Mouse (Mus musculus) forebrain, postnatal 0 days (tissue): ENCODE results near the gene Stfa1. TPM values are rescaled to one million over a fixed set of nuclear protein-coding genes. Genes with fewer than 3 reads are reported as not detected.
"Not testable (repeated sequence)": the region's sequence is repeated elsewhere in the genome, so short reads cannot be mapped to it uniquely, and the experiment has no call there.

Experiments
- ATAC-seq: fragments of 200-750 bp; cut with Nextera tagmentation; 2 replicates; pipeline ENCODE4 v1.8.0; 2017; ENCODE audit warnings: mild to moderate bottlenecking, moderate library complexity
- DNase-seq: peaks from one replicate; pipeline ENCODE4 v3.0.0-alpha.2; 2015
- H3K27ac ChIP-seq: fragments of 300-500 bp; sonication (generic); 2 replicates; pipeline ENCODE4 v1.5.1; 2014; ENCODE audit warnings: low read depth, mild to moderate bottlenecking, antibody characterized with exemption, low read length, moderate library complexity, mixed read lengths
- H3K27me3 ChIP-seq: fragments of 300-500 bp; sonication (generic); 2 replicates; pipeline ENCODE4 v1.6.1; 2014; ENCODE audit warnings: mild to moderate bottlenecking, low read length, mixed read lengths; ENCODE audit not compliant: insufficient read depth
- H3K36me3 ChIP-seq: fragments of 300-500 bp; sonication (generic); 2 replicates; pipeline ENCODE4 v1.6.1; 2014; ENCODE audit warnings: mild to moderate bottlenecking, moderate library complexity; ENCODE audit not compliant: insufficient read depth
- H3K4me1 ChIP-seq: fragments of 300-500 bp; sonication (generic); 2 replicates; pipeline ENCODE4 v1.6.1; 2014; ENCODE audit warnings: antibody characterized with exemption; ENCODE audit not compliant: insufficient read depth
- H3K4me2 ChIP-seq: fragments of 300-500 bp; sonication (generic); 2 replicates; pipeline ENCODE4 v1.6.1; 2014; ENCODE audit warnings: low read depth, mild to moderate bottlenecking, moderate library complexity
- H3K4me3 ChIP-seq: fragments of 300-500 bp; sonication (generic); 2 replicates; pipeline ENCODE4 v1.5.1; 2014; ENCODE audit warnings: low read depth, low read length, mixed read lengths
- H3K9ac ChIP-seq: fragments of 300-500 bp; sonication (generic); 2 replicates; pipeline ENCODE4 v1.6.1; 2014; ENCODE audit warnings: mild to moderate bottlenecking
- H3K9me3 ChIP-seq: fragments of 300-500 bp; sonication (generic); 2 replicates; pipeline ENCODE4 v1.6.1; 2016; ENCODE audit warnings: low read length
- CTCF ChIP-seq: sonication (generic); IDR thresholded peaks from 2 replicates; pipeline ENCODE4 v1.5.1; 2016; ENCODE audit warnings: antibody characterized with exemption, control low read depth, low read depth
- WGBS: fragments of 180-500 bp; shearing (Covaris S2); extraction: QIAGEN DNeasy Blood & Tissue Kit; methylation state at CpG from one replicate; pipeline ENCODE4 v1.1.7; 2014; 5-methylcytosine and 5-hydroxymethylcytosine counted together
- polyA plus RNA-seq: library from polyadenylated mRNA; unstranded; fragments of >200 nt; fragmentation: Nextera tagmentation; extraction: Ambion mirVana; gene quantifications from 2 replicates; pipeline ENCODE4 v1.2.1, GENCODE M21; 2015
- total RNA-seq: library from RNA; depleted of rRNA; stranded (reverse); fragments of >200 nt; gene quantifications from 2 replicates; pipeline ENCODE4 v1.2.3, GENCODE M21; 2014; rRNA removed

Gene Stfa1
- 1.0 TPM in 1 of 2 replicates, not detected in the other for total RNA-seq
- polyA plus RNA-seq, result 1.4 and 5.1 TPM in 2 replicates

DNA sequence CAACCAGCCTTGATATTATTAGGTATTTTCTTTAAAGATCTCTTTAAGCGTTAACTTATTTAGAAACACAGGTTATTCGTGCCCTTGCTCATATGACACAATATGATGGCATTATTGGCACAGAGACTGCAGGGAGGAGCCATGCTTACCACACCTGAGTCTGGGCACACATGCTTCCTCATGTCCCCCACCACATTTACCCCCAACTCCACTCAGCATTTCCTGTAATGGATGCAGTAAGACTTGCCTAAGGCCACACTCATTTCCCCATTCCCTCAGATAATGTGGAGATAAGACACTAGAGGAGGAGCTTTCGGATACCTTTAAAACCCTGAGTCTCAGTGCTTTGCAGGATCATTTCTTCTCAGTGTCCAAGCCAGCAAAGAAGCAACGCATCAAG lies at the start of gene Stfa1:
Stfa1 (plus strand) TSS at position 156 of the 400 bp plus-strand sequence.
- H3K9me3 ChIP-seq, H3K36me3 ChIP-seq, H3K4me3 ChIP-seq, H3K27me3 ChIP-seq, H3K27ac ChIP-seq, ATAC-seq, H3K4me1 ChIP-seq, H3K9ac ChIP-seq, H3K4me2 ChIP-seq, DNase-seq: not testable (repeated sequence)
- 93% methylated on average over 4 of the region's 4 CpGs for WGBS

DNA sequence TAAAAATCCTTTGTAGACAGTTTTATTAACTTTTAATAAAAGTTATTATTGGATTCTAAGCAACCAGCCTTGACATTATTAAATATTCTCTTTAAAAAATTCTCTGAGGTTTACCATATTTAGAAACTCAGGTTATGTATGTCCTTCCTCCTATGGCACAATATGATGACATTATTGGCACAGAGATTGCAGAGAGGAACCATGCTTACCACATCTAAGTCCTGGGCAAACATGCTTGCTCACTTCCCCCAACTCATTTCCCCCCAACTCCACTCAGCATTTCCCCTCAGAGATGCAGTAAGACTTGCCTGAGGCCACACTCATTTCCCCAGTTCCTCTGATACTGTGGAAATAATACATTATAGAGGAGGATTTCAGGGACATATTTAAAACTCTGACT lies 16.2 kb upstream of the Stfa1 start:
- H3K9me3 ChIP-seq, DNase-seq, H3K27me3 ChIP-seq: not testable (repeated sequence)

DNA sequence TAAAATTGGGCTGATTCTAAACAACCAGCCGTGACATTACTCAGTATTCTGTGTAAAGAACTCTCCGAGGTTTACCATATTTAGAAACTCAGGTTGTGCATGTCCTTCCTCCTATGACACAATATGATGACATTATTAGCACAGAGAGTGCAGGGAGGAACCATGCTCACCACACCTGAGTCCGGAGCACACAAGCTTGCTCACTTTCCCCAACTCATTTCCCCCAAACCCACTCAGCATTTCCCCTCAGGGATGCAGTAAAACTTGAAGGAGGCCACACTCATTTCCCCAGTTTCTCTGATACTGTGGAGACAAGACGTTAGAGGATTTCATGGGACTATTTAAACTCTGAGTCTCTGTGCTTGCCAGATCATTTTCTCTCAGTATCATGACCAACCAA lies 12.4 kb downstream of the Stfa1 start:
- WGBS, result 93% methylated on average over 4 of the region's 4 CpGs
- no peak for DNase-seq
- H3K4me2 ChIP-seq, result no peak overlapping the region
- no peaks in the 10 kb centered on the region for H3K4me1 ChIP-seq
- no peak overlapping the region for H3K27ac ChIP-seq
- no peaks in the 10 kb centered on the region for H3K27me3 ChIP-seq
- no peak overlapping the region for H3K9ac ChIP-seq
- no peak for TF ChIP-seq CTCF
- ATAC-seq, result no peak
- no peaks in the 10 kb centered on the region for H3K36me3 ChIP-seq
- H3K9me3 ChIP-seq, result no peaks in the 10 kb centered on the region
- H3K4me3 ChIP-seq, result no peak overlapping the region

More for the DNA sequence above, 16.2 kb upstream of the Stfa1 start:
- not testable (repeated sequence) for H3K36me3 ChIP-seq, H3K4me1 ChIP-seq, H3K4me2 ChIP-seq, H3K4me3 ChIP-seq, ATAC-seq, H3K27ac ChIP-seq, H3K9ac ChIP-seq

DNA sequence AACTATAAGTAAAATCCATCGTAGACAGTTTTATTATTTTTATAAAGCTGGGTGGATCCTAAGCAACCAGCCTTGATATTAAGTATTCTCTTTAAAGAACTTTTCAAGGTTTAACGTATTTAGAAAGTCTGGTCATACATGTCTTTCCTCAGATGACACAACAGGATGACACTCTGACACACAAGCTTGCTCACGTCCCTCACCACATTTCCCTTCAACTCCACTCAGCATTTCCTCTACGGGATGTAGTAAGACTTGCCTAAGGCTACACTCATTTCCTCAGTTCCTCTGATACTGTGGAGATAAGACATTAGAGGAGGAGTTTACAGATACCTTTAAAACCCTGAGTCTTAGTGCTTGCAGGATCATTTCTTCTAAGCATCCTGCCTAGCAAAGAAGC lies 30.9 kb downstream of the Stfa1 start:
- Histone ChIP-seq H3K4me3 (no peak overlapping the region), H3K9ac (no peak overlapping the region), H3K4me2 (no peak overlapping the region), H3K27me3 (no peaks in the 10 kb centered on the region), H3K27ac (no peak overlapping the region), H3K9me3 (no peaks in the 10 kb centered on the region), H3K4me1 (no peaks in the 10 kb centered on the region), H3K36me3 (no peaks in the 10 kb centered on the region)
- no peak for ATAC-seq
- no peak for DNase-seq
- 88% methylated on average over 4 of the region's 4 CpGs for WGBS
- no peak for TF ChIP-seq CTCF

DNA sequence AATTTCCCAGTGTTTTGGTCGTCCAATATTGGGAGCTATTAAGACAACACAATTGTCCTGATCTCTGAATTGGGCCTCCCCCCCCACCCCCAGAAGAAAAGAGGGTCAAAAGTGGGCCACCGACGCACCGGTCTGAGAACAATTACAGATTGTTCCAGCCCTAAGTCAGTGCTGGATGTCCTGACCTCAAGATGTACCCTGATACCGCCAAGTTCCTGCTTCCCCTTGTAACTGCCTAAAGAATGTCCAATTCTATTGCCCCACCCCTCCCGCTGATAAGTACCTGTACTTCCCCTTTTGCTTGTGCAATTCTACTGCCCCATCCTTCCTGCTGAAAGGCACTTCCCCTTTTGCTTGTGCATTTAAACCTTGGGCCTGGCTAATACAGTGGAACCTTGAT lies 39.4 kb downstream of the Stfa1 start:
- H3K27ac ChIP-seq, H3K36me3 ChIP-seq, H3K9ac ChIP-seq, H3K4me1 ChIP-seq, ATAC-seq, H3K9me3 ChIP-seq, DNase-seq, H3K27me3 ChIP-seq, H3K4me3 ChIP-seq, H3K4me2 ChIP-seq: not testable (repeated sequence)
- 87% methylated on average over 6 of the region's 6 CpGs for WGBS

DNA sequence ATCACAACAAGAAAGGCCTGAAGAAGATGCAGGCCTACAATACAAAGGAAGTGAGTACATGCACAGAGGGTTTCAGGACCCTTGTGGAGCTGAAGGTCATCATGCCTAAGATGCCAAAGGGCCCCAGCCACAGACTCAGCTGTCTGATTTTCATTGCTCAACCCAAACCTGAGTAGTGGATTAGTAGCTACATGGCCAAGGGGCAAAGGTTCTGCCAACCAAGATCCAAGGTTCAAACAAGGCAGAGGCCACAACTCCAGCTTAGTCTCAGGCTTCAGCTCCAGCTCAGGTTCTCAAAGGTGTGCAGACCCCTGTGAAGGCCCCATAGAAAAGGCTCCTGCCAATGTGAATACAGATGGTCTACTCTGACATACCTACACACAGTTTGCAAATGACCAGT lies 42.5 kb downstream of the Stfa1 start:
- H3K36me3 ChIP-seq, result no peaks in the 10 kb centered on the region
- no peak overlapping the region for H3K4me3 ChIP-seq
- no peaks in the 10 kb centered on the region for H3K27me3 ChIP-seq
- H3K9me3 ChIP-seq, result no peaks in the 10 kb centered on the region
- no peak overlapping the region for H3K27ac ChIP-seq
- no peak overlapping the region for H3K9ac ChIP-seq
- H3K4me1 ChIP-seq, result no peaks in the 10 kb centered on the region
- ATAC-seq (no peak), DNase-seq (no peak)
- no peak overlapping the region for H3K4me2 ChIP-seq
- no peak for TF ChIP-seq CTCF

DNA sequence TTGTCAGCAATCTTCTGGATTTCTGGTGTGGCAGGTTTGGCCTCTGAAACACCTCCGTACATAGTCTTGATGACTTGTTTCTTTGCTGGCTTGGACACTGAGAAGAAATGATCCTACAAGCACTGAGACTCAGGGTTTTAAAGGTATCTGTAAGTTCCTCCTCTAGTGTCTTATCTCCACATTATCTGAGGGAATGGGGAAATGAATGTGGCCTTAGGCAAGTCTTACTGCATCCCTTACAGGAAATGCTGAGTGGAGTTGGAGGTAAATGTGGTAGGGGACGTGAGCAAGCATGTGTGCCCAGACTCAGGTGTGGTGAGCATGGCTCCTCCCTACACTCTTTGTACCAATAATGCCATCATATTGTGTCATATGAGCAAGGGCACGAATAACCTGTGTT lies 57.5 kb downstream of the Stfa1 start, which contains the start of gene BC117090:
BC117090 (minus strand) TSS at position 101 of the 400 bp plus-strand sequence.
- 80% methylated on average over 3 of the region's 3 CpGs for WGBS
- Histone ChIP-seq H3K9ac (no peak within 1 kb of the TSS), H3K27ac (no peak within 1 kb of the TSS), H3K9me3 (no peaks in the 10 kb centered on the region), H3K4me3 (no peak within 1 kb of the TSS), H3K4me2 (no peak within 1 kb of the TSS), H3K36me3 (no peaks in the 10 kb centered on the region), H3K27me3 (no peaks in the 10 kb centered on the region), H3K4me1 (no peaks in the 10 kb centered on the region)
- TF ChIP-seq CTCF, result no peak
- DNase-seq, result no peak
- ATAC-seq, result no peak

Other genes starting within 250 kb of the Stfa1 start
- 8.8 and 12.2 TPM in 2 replicates for gene Wdr5b, start 235.8 kb upstream of the Stfa1 start, total RNA-seq
- gene Wdr5b, start 235.8 kb upstream of the Stfa1 start, polyA plus RNA-seq, result 5.0 and 6.8 TPM in 2 replicates
- gene Fam162a, start 205.4 kb upstream of the Stfa1 start, total RNA-seq, result 27.4 and 48.2 TPM in 2 replicates
- 139 and 178 TPM in 2 replicates for gene Fam162a, start 205.4 kb upstream of the Stfa1 start, polyA plus RNA-seq
- gene Ccdc58, start 205.3 kb upstream of the Stfa1 start, total RNA-seq, result 14.8 and 18.9 TPM in 2 replicates
- 25.9 and 29.2 TPM in 2 replicates for gene Ccdc58, start 205.3 kb upstream of the Stfa1 start, polyA plus RNA-seq
- not detected in 2 replicates for gene Csta1, start 145.7 kb upstream of the Stfa1 start, total RNA-seq
- not detected in 2 replicates for gene Csta1, start 145.7 kb upstream of the Stfa1 start, polyA plus RNA-seq
- 3.8 TPM in 1 of 2 replicates, not detected in the other for gene Stfa2l1, start 120.1 kb upstream of the Stfa1 start, total RNA-seq
- gene Stfa2l1, start 120.1 kb upstream of the Stfa1 start, polyA plus RNA-seq, result not detected in 2 replicates
- gene Gm5483, start 92.7 kb upstream of the Stfa1 start, total RNA-seq, result 2.8 and 5.3 TPM in 2 replicates
- 0.59 and 2.8 TPM in 2 replicates for gene Gm5483, start 92.7 kb upstream of the Stfa1 start, polyA plus RNA-seq
- not detected in 2 replicates for gene Gm5416, start 66.5 kb upstream of the Stfa1 start, total RNA-seq
- not detected in 2 replicates for gene Gm5416, start 66.5 kb upstream of the Stfa1 start, polyA plus RNA-seq
- 0.86 and 2.9 TPM in 2 replicates for gene 2010005H15Rik, start 55.5 kb upstream of the Stfa1 start, total RNA-seq
- 0.74 TPM in 1 of 2 replicates, not detected in the other for gene 2010005H15Rik, start 55.5 kb upstream of the Stfa1 start, polyA plus RNA-seq
- 4.4 TPM in 1 of 2 replicates, not detected in the other for gene BC117090, start 57.4 kb downstream of the Stfa1 start, total RNA-seq
- gene BC117090, start 57.4 kb downstream of the Stfa1 start, polyA plus RNA-seq, result not detected in 2 replicates
- 1.4 and 2.3 TPM in 2 replicates for gene BC100530, start 90.8 kb downstream of the Stfa1 start, total RNA-seq
- 2.3 and 2.7 TPM in 2 replicates for gene BC100530, start 90.8 kb downstream of the Stfa1 start, polyA plus RNA-seq
- 1.1 TPM in 1 of 2 replicates, not detected in the other for gene Stfa2, start 131.5 kb downstream of the Stfa1 start, total RNA-seq
- gene Stfa2, start 131.5 kb downstream of the Stfa1 start, polyA plus RNA-seq, result 0.34 TPM in 1 of 2 replicates, not detected in the other
- not detected in 2 replicates for gene Stfa3, start 178.4 kb downstream of the Stfa1 start, total RNA-seq
- gene Stfa3, start 178.4 kb downstream of the Stfa1 start, polyA plus RNA-seq, result 0.82 TPM in 1 of 2 replicates, not detected in the other